Mouse (Mus musculus): ENCODE results near the gene Opcml. TPM values are rescaled to one million over a fixed set of nuclear protein-coding genes. Genes with fewer than 3 reads are reported as not detected.

The Opcml gene
- total RNA-seq, 2 experiments from 2014 or later, result 1.6 to 1.7 TPM

DNA sequence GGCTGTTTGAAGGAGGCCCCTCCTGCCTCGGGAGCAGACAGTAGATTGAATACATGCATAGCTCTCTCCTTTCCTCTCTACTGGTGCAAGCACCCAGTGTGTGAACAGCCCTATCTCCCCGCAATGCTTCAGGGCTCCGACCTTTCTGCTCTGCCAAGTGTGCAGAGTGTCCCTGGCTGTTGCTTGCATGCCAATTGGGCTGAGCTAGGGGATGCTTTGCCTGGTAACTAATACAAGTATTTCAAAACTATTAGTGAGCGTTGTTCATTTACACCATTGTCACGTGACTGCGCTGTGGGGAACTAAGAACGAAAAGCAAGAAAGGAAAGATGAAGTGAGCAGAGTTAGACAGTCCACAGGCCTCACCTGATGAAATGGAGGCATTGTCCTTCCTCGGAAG, 1101.0 kb downstream of the Opcml start:
- DNase-seq (ENCODE audit: low spot score), result no peak

DNA sequence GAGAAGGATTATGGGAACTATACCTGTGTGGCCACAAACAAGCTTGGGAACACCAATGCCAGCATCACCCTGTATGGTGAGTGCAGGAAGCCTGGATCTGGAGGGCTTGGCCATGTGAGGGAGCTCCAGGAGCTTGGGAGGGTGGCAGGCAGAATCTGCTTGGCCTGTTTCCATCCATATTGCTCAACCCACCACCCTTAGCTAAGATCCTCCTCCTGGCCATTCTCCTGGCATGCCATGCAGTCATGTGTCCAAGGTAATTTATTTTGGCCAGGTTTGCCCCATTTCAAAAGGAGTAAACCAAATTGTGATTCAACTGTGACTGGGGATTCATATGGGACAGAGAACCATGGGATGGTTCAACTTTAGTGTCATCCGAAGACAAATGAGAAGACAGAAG, 1112.7 kb downstream of the Opcml start:
- DNase-seq (ENCODE audit: low spot score), result no peak

- no peak for DNase-seq (ENCODE audit: low spot score)
These were observed 1119.2 kb downstream of the Opcml start for GRCm38 (mm10) chr9:28909738-28910137.

- no peak for DNase-seq (ENCODE audit: low spot score)
These were observed 1121.1 kb downstream of the Opcml start for GRCm38 (mm10) chr9:28911571-28912185.

GRCm38 (mm10) chr9:28932069-28932468, 1141.5 kb downstream of the Opcml start:
- DNase-seq (ENCODE audit: low spot score), result no peak

GRCm38 (mm10) chr9:28937163-28937562, 1146.6 kb downstream of the Opcml start:
- no peak for DNase-seq (ENCODE audit: low spot score)

DNA sequence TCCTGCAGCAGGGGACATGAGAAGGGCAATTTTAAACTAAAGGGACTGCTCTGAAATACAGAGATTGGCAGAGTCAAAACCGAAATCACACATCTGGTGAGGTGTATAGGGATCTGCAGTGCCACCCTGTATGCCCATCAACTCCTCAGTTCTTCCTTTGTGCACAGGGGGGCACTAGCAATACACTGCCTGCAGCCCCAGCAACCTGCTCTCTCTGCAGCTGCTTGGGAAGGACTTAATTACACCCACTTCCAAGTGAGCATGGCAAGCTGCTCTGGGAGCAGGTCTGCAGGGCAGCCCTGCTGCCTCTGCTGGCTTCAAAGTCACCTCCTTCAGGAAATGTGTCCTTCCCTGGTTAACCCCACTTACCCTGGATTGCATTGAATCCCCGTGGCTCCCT, 1147.4 kb downstream of the Opcml start:
- no peak for DNase-seq (ENCODE audit: low spot score)

DNA sequence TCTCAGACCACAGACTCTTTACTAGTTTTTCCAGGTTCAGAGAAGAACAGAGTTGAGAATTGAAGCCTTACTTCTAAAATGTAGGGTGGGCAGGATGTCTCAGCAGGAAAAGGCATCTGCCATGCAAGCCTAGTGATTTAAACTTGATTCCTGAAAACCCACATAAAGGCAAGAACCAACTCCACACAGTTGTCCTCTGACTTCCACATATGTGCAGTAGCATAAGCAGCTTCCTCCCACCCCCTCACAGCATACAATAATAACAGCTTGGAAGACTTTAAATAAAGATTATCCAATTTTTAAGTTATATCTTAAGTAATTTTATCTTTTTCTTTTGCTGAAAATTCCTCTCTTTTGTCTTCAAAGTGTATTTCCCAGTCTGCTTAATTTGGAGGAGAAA, 1150.3 kb downstream of the Opcml start:
- no peak for DNase-seq (ENCODE audit: low spot score)

DNA sequence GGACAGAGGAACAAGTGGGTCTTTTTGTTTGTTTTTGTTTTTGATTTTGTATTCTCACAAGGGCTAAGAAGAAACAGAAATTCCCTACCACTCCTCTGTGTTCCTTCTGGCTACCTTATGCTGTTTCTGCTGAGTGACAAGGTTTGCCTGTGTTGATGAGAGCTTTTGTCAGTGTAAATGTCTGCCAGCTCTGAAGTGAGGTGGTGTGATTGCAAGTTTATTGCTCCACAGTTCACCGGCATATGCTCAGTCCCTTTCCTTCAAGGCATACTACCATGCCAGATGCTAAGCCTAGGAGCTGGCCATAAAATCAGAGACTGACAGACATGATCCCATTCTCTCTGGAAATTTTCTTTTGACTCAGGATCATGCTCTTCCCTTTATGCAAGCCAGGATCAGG, 1178.9 kb downstream of the Opcml start:
- DNase-seq (ENCODE audit: low spot score), result no peak

Small RNAs within 50 kb of the gene (microRNA-seq; reads per million reads assigned to microRNA genes)
- not detected for gene Gm44316

Data from gastrocnemius, adult 18-20 months (tissue).